Mouse (Mus musculus): ENCODE measurements at regions not wholly inside any gene's neighbourhood (a gene's known extent, or its start where the extent isn't known, plus 50 kb on each side); places are given as distances from the start of the nearest gene placed in this dataset.
A peak's percentile ranks its signal among the peaks of the same experiment; 100 is the strongest.

GRCm38 (mm10) chr12:56005321-56005720, 169.2 kb downstream of the Brms1l start:
- DNase-seq (ENCODE audit: low spot score): no peak
- no peak for ATAC-seq (ENCODE audit: low FRiP score)
- H3K4me1 ChIP-seq (ENCODE audit: insufficient read depth, low read length): no peaks in the 10 kb centered on the region

GRCm38 (mm10) chr12:56004479-56004878, 168.4 kb downstream of the Brms1l start:
- no peak overlapping the region for H3K9ac ChIP-seq (replicated peaks; ENCODE audit: low read length, poor library complexity, severe bottlenecking)
- no peak for ATAC-seq (ENCODE audit: low FRiP score)
- no peak for TF ChIP-seq CTCF (IDR thresholded peaks at IDR 0.05)
- no peak for DNase-seq (ENCODE audit: low spot score)
- 18% methylated on average over 4 of the region's 4 CpGs for WGBS
- H3K4me2 ChIP-seq (ENCODE audit: low read depth, low read length, poor library complexity, severe bottlenecking): no peak overlapping the region
- H3K4me3 ChIP-seq (ENCODE audit: low read depth, low read length): no peak overlapping the region
- H3K36me3 ChIP-seq (ENCODE audit: insufficient read depth, low read length): no peaks in the 10 kb centered on the region
- H3K27ac ChIP-seq (ENCODE audit: low read depth, low read length): no peak overlapping the region
- H3K27me3 ChIP-seq (ENCODE audit: insufficient read depth, low read length): no peaks in the 10 kb centered on the region
- no peaks in the 10 kb centered on the region for H3K9me3 ChIP-seq (ENCODE audit: low read length)
- no peaks in the 10 kb centered on the region for H3K4me1 ChIP-seq (ENCODE audit: insufficient read depth, low read length)

More at GRCm38 (mm10) chr12:56005321-56005720, 169.2 kb downstream of the Brms1l start:
- TF ChIP-seq CTCF (IDR thresholded peaks at IDR 0.05): no peak
- Histone ChIP-seq H3K4me3 (ENCODE audit: low read depth, low read length) (no peak overlapping the region), H3K4me2 (ENCODE audit: low read depth, low read length, poor library complexity, severe bottlenecking) (no peak overlapping the region), H3K36me3 (ENCODE audit: insufficient read depth, low read length) (no peaks in the 10 kb centered on the region), H3K27ac (ENCODE audit: low read depth, low read length) (no peak overlapping the region), H3K27me3 (ENCODE audit: insufficient read depth, low read length) (no peaks in the 10 kb centered on the region), H3K9ac (replicated peaks; ENCODE audit: low read length, poor library complexity, severe bottlenecking) (no peak overlapping the region), H3K9me3 (ENCODE audit: low read length) (no peaks in the 10 kb centered on the region)
- 21% methylated on average over 6 of the region's 6 CpGs for WGBS

DNA sequence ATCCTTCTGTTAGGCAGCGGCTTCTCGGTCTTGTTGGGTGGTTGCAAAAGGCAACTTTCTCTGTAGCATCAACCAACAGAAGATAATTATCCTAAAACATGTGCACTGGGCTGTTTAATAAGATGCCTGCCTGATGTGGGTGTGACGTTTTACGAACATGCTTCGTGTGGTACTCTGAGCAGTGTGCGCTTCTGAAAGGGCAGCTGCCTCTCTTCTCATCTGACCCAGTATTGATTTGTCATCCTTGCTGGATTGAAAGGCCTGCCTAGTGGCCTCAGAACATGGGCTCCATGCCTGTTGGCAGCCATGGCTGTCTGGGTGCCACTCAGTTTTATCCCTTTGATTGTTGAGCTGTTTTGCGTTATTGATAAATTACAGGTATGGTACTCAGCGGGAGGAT, 167.4 kb downstream of the Brms1l start:
- H3K27ac ChIP-seq (ENCODE audit: low read depth, low read length): no peak overlapping the region
- H3K27me3 ChIP-seq (ENCODE audit: insufficient read depth, low read length): no peaks in the 10 kb centered on the region
- H3K9ac ChIP-seq (replicated peaks; ENCODE audit: low read length, poor library complexity, severe bottlenecking): no peak overlapping the region
- no peak overlapping the region for H3K4me2 ChIP-seq (ENCODE audit: low read depth, low read length, poor library complexity, severe bottlenecking)
- 82% methylated on average over 8 of the region's 8 CpGs for WGBS
- no peaks in the 10 kb centered on the region for H3K36me3 ChIP-seq (ENCODE audit: insufficient read depth, low read length)
- TF ChIP-seq CTCF (IDR thresholded peaks at IDR 0.05): no peak
- DNase-seq (ENCODE audit: low spot score) (no peak), ATAC-seq (ENCODE audit: low FRiP score) (no peak)
- H3K9me3 ChIP-seq (ENCODE audit: low read length): no peaks in the 10 kb centered on the region
- no peak overlapping the region for H3K4me3 ChIP-seq (ENCODE audit: low read depth, low read length)
- no peaks in the 10 kb centered on the region for H3K4me1 ChIP-seq (ENCODE audit: insufficient read depth, low read length)

- Histone ChIP-seq H3K27me3 (ENCODE audit: insufficient read depth, low read length) (no peaks in the 10 kb centered on the region), H3K4me2 (ENCODE audit: low read depth, low read length, poor library complexity, severe bottlenecking) (no peak overlapping the region), H3K4me1 (ENCODE audit: insufficient read depth, low read length) (no peaks in the 10 kb centered on the region), H3K27ac (ENCODE audit: low read depth, low read length) (no peak overlapping the region), H3K9me3 (ENCODE audit: low read length) (no peaks in the 10 kb centered on the region), H3K9ac (replicated peaks; ENCODE audit: low read length, poor library complexity, severe bottlenecking) (no peak overlapping the region), H3K36me3 (ENCODE audit: insufficient read depth, low read length) (no peaks in the 10 kb centered on the region), H3K4me3 (ENCODE audit: low read depth, low read length) (no peak overlapping the region)
- WGBS: 42% methylated on average over 3 of the region's 3 CpGs
- DNase-seq (ENCODE audit: low spot score) (no peak), ATAC-seq (ENCODE audit: low FRiP score) (no peak)
- TF ChIP-seq CTCF (IDR thresholded peaks at IDR 0.05): no peak
Measured at GRCm38 (mm10) chr12:55996585-55997377, 160.7 kb downstream of the Brms1l start.

DNA sequence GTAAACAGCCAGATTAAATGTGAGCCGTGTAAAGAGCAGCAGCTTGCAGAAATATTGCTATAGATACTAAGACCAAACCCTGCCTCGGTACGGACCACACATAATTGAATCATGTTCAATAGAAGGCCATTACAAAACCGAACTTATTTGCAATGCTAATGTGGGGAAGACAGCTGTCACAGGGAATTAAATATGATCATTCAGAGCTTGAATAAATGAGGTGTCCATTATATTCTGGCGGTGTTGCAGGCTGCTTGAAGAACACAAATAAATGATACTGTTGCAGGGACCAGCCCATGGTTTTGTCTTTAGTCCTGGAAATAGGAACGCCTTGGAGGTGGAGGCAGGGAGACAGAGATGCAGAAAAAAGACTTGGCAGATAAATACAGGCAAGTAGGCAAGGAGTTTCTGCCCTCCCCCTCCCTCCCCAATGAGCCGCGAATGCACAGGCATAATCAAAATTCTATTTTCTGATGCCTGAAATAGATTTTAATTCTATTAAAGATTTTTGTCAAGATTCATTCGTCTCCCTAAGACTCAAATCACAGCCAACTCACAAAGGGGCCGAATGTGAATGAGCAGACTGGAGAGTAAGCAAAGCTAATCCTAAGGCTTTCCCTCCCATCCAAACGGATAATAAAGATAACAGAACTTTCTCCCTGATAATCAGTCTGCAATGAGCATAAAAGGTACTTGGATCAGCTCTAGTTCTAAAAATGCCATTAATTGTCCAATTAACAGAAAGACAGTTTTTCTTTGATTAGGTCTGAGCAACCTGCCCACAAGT, 147.6 kb downstream of the Brms1l start:
- ATAC-seq (ENCODE audit: low FRiP score) (0 out of 2 replicates have a peak, but pooled peaks have one; percentile 52), DNase-seq (ENCODE audit: low spot score) (peak; percentile 29)
- 0 out of 2 replicates have a peak, but pooled peaks cover 2% of the 10 kb centered on the region for H3K4me1 ChIP-seq (ENCODE audit: insufficient read depth, low read length)
- no peaks in the 10 kb centered on the region for H3K9me3 ChIP-seq (ENCODE audit: low read length)
- peak overlapping the region; percentile 36 for H3K4me2 ChIP-seq (ENCODE audit: low read depth, low read length, poor library complexity, severe bottlenecking)
- H3K9ac ChIP-seq (replicated peaks; ENCODE audit: low read length, poor library complexity, severe bottlenecking): no peak overlapping the region
- H3K36me3 ChIP-seq (ENCODE audit: insufficient read depth, low read length): no peaks in the 10 kb centered on the region
- WGBS: 7% methylated on average over 11 of the region's 11 CpGs
- no peak for TF ChIP-seq CTCF (IDR thresholded peaks at IDR 0.05)
- no peak overlapping the region for H3K27ac ChIP-seq (ENCODE audit: low read depth, low read length)
- no peak overlapping the region for H3K4me3 ChIP-seq (ENCODE audit: low read depth, low read length)
- H3K27me3 ChIP-seq (ENCODE audit: insufficient read depth, low read length): no peaks in the 10 kb centered on the region

DNA sequence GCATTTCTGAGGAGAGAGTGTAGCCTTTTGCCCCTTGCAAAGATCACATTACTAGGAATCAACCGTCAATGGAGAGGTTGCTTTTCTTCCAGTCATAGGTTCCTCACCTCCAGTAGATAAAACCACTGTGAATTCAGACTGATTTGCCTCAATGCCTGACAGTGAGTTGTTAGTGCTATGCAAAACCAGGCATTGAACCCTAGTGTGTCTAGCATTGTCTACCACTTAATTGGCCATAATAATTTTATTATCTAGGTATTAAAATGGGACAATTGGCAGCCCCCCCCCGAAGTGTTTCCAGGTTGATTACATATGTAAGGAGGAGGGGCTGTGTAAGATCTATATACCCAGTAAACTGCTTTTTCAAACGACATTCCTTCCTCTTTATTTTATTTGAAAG, 147.0 kb downstream of the Brms1l start:
- Histone ChIP-seq H3K4me2 (ENCODE audit: low read depth, low read length, poor library complexity, severe bottlenecking) (no peak overlapping the region), H3K4me3 (ENCODE audit: low read depth, low read length) (no peak overlapping the region), H3K36me3 (ENCODE audit: insufficient read depth, low read length) (no peaks in the 10 kb centered on the region), H3K9me3 (ENCODE audit: low read length) (no peaks in the 10 kb centered on the region), H3K4me1 (ENCODE audit: insufficient read depth, low read length) (0 out of 2 replicates have a peak, but pooled peaks cover 2% of the 10 kb centered on the region), H3K9ac (replicated peaks; ENCODE audit: low read length, poor library complexity, severe bottlenecking) (no peak overlapping the region), H3K27ac (ENCODE audit: low read depth, low read length) (no peak overlapping the region), H3K27me3 (ENCODE audit: insufficient read depth, low read length) (no peaks in the 10 kb centered on the region)
- DNase-seq (ENCODE audit: low spot score) (no peak), ATAC-seq (ENCODE audit: low FRiP score) (no peak)
- 13% methylated on average over 3 of the region's 3 CpGs for WGBS
- TF ChIP-seq CTCF (IDR thresholded peaks at IDR 0.05): no peak
